Mouse (Mus musculus) yolk sac, embryonic 10.5 days (tissue): Measurements from ENCODE around the gene Runx3.

Experiments
- DNase-seq: peaks from one replicate; pipeline ENCODE4 v3.0.0-alpha.2; 2017; ENCODE audit warnings: low spot score

The Runx3 gene

GRCm38 (mm10) chr4:135114301-135114700 lies 6.2 kb upstream of the Runx3 start:
- DNase-seq, result no peak

GRCm38 (mm10) chr4:135115426-135116170 lies 4.9 kb upstream of the Runx3 start:
- no peak for DNase-seq

- no peak for DNase-seq
Observed at GRCm38 (mm10) chr4:135116391-135116790, 4.1 kb upstream of the Runx3 start.

GRCm38 (mm10) chr4:135117846-135118245 lies 2.6 kb upstream of the Runx3 start:
- no peak for DNase-seq

GRCm38 (mm10) chr4:135118855-135119474 lies 1.5 kb upstream of the Runx3 start:
- no peak for DNase-seq

GRCm38 (mm10) chr4:135123721-135124120 lies 3.3 kb downstream of the Runx3 start:
- no peak for DNase-seq

- DNase-seq, result no peak
Observed at GRCm38 (mm10) chr4:135124732-135125131, 4.3 kb downstream of the Runx3 start.

GRCm38 (mm10) chr4:135125152-135125551 lies 4.7 kb downstream of the Runx3 start:
- DNase-seq, result no peak

GRCm38 (mm10) chr4:135126385-135126784 lies 5.9 kb downstream of the Runx3 start:
- DNase-seq, result no peak

GRCm38 (mm10) chr4:135128841-135129520 lies 8.5 kb downstream of the Runx3 start:
- DNase-seq, result no peak

GRCm38 (mm10) chr4:135130156-135130555 lies 9.7 kb downstream of the Runx3 start:
- DNase-seq, result no peak

- no peak for DNase-seq
Observed at GRCm38 (mm10) chr4:135131145-135131544, 10.7 kb downstream of the Runx3 start.

GRCm38 (mm10) chr4:135132797-135133196 lies 12.3 kb downstream of the Runx3 start:
- no peak for DNase-seq

- no peak for DNase-seq
Observed at GRCm38 (mm10) chr4:135133711-135134110, 13.3 kb downstream of the Runx3 start.

GRCm38 (mm10) chr4:135135331-135135730 lies 14.9 kb downstream of the Runx3 start:
- no peak for DNase-seq

GRCm38 (mm10) chr4:135136202-135136601 lies 15.8 kb downstream of the Runx3 start:
- DNase-seq, result no peak

- no peak for DNase-seq
Observed at GRCm38 (mm10) chr4:135136612-135137011, 16.2 kb downstream of the Runx3 start.

- no peak for DNase-seq
Observed at GRCm38 (mm10) chr4:135140647-135141515, 20.4 kb downstream of the Runx3 start.

GRCm38 (mm10) chr4:135141720-135142119 lies 21.3 kb downstream of the Runx3 start:
- DNase-seq, result no peak

GRCm38 (mm10) chr4:135146734-135147133 lies 26.3 kb downstream of the Runx3 start:
- no peak for DNase-seq

GRCm38 (mm10) chr4:135148660-135149059 lies 28.2 kb downstream of the Runx3 start:
- no peak for DNase-seq
